Mouse (Mus musculus) MEL (cell line): ENCODE results near the gene Dis3l.

ENCODE experiments used
- BHLHE40 ChIP-seq: IDR thresholded peaks from 2 replicates; pipeline ENCODE4 v1.6.1; 2012; ENCODE audit warnings: low read depth, mild to moderate bottlenecking, inconsistent platforms, low read length, improper control_type of control experiment, borderline replicate concordance
- CTCF ChIP-seq, 3 experiments: IDR thresholded peaks in 2 of 3; conservative IDR thresholded peaks in 1 of 3; 2 replicates each; pipeline ENCODE4 v1.5.1; 2011 to 2012; ENCODE audit warnings: low read length in 3 of 3, low read depth in 2 of 3, mild to moderate bottlenecking in 2 of 3, improper control_type of control experiment in 1 of 3, inconsistent platforms in 1 of 3, mixed read lengths in 1 of 3, moderate library complexity in 1 of 3; ENCODE audit not compliant: control insufficient read depth in 1 of 3, insufficient read depth in 1 of 3, poor library complexity in 1 of 3, severe bottlenecking in 1 of 3
- ELF1 ChIP-seq: IDR thresholded peaks from 2 replicates; pipeline ENCODE4 v1.6.1; 2014; ENCODE audit warnings: low read depth, mild to moderate bottlenecking, inconsistent platforms, low read length, improper control_type of control experiment, moderate library complexity
- EP300 ChIP-seq, 2 experiments: IDR thresholded peaks; 2 replicates each; pipeline ENCODE4 v1.6.1; 2011; ENCODE audit warnings: improper control_type of control experiment in 2 of 2, low read length in 2 of 2, low read depth in 1 of 2, mild to moderate bottlenecking in 1 of 2
- GATA1 ChIP-seq: IDR thresholded peaks from 2 replicates; pipeline ENCODE4 v1.6.1; 2011; ENCODE audit warnings: low read depth, low read length, improper control_type of control experiment
- MAX ChIP-seq: IDR thresholded peaks from 2 replicates; pipeline ENCODE4 v1.6.1; 2011; ENCODE audit warnings: low read length, improper control_type of control experiment
- MYC ChIP-seq: IDR thresholded peaks from 2 replicates; pipeline ENCODE4 v1.6.1; 2011; ENCODE audit warnings: low read depth, mild to moderate bottlenecking, low read length, improper control_type of control experiment, moderate library complexity
- NELFE ChIP-seq: IDR thresholded peaks from 2 replicates; pipeline ENCODE4 v1.6.1; 2011; ENCODE audit warnings: low read depth, low read length, improper control_type of control experiment
- POLR2AphosphoS2 ChIP-seq: IDR thresholded peaks from 2 replicates; pipeline ENCODE4 v1.6.1; 2011; ENCODE audit warnings: low read length, improper control_type of control experiment
- POLR2AphosphoS5 ChIP-seq: IDR thresholded peaks from 2 replicates; pipeline ENCODE4 v1.6.1; 2012; ENCODE audit warnings: low read depth, borderline replicate concordance, mild to moderate bottlenecking, inconsistent platforms, low read length, moderate library complexity, mixed read lengths
- SMC3 ChIP-seq: IDR thresholded peaks from 2 replicates; pipeline ENCODE4 v1.6.1; 2011; ENCODE audit warnings: low read depth, low read length, improper control_type of control experiment
- USF1 ChIP-seq: IDR thresholded peaks from 2 replicates; pipeline ENCODE4 v1.6.1; 2014; ENCODE audit warnings: low read depth, mild to moderate bottlenecking, inconsistent platforms, low read length, improper control_type of control experiment, moderate library complexity
- ZNF384 ChIP-seq: IDR thresholded peaks from 2 replicates; pipeline ENCODE4 v1.6.1; 2012; ENCODE audit warnings: low read depth, mild to moderate bottlenecking, inconsistent platforms, low read length, improper control_type of control experiment

GRCm38 (mm10) chr9:64343656-64344055 is 2.6 kb upstream of the Dis3l start:
- TF ChIP-seq MAX: no peak
- no peak for TF ChIP-seq GATA1
- no peak for TF ChIP-seq POLR2AphosphoS2
- TF ChIP-seq POLR2AphosphoS5: no peak
- no peak for TF ChIP-seq ELF1
- no peak for TF ChIP-seq CTCF (IDR thresholded peaks at IDR 0.05 in 2 of 3, conservative IDR thresholded peaks at IDR 0.05 in 1 of 3; ENCODE audit: control insufficient read depth in 1 of 3, insufficient read depth in 1 of 3, low read depth in 2 of 3, low read length in 3 of 3, poor library complexity in 1 of 3, severe bottlenecking in 1 of 3)
- no peak for TF ChIP-seq NELFE
- no peak for TF ChIP-seq SMC3
- no peak for TF ChIP-seq EP300 (IDR thresholded peaks at IDR 0.05; ENCODE audit: low read depth in 1 of 2, low read length in 2 of 2)
- no peak for TF ChIP-seq ZNF384
- TF ChIP-seq BHLHE40: no peak
- no peak for TF ChIP-seq MYC
- TF ChIP-seq USF1: peak; percentile 80
